Mouse (Mus musculus) lung, postnatal 0 days (tissue): Measurements from ENCODE around the gene Stim1.

Experiments
- CTCF ChIP-seq: IDR thresholded peaks from 2 replicates; pipeline ENCODE4 v1.5.1; 2016; ENCODE audit warnings: antibody characterized with exemption, mild to moderate bottlenecking
- EP300 ChIP-seq: IDR thresholded peaks from 2 replicates; pipeline ENCODE4 v1.6.1; 2016; ENCODE audit warnings: antibody characterized with exemption, mild to moderate bottlenecking, control low read depth

GRCm38 (mm10) chr7:102478926-102479325, 211.3 kb downstream of the Stim1 start:
- TF ChIP-seq CTCF (no peak), EP300 (no peak)
